Mouse (Mus musculus): ENCODE results near the gene Tbc1d1.

The Tbc1d1 gene

GRCm38 (mm10) chr5:64382451-64383057 lies 226.4 kb downstream of the Tbc1d1 start:
- peak; percentile 69 to 77 for DNase-seq (ENCODE audit: low spot score in 2 of 2)

- DNase-seq (ENCODE audit: low spot score in 2 of 2) = no peak
Observed at GRCm38 (mm10) chr5:64383215-64383614, 227.1 kb downstream of the Tbc1d1 start.

DNA sequence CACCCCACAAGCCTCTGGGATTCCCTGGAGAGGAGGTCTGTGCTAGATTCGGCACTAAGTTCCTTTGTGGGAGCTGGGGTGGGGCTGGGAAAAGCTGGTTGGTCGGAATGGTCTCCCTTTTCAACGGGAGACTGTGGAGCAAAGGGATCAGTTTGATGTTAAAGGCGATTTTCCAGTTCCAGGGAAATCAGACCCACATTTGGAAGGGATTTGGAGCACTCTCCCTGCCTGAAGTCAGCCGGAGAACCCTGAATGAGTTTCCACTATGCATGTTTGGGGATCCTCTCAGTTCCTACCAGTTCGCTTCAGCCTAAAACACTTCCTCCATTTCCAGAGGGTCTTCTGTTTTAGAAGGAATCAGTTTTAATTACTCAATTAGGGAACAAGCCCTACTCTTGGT lies 228.4 kb downstream of the Tbc1d1 start:
- DNase-seq (ENCODE audit: low spot score in 2 of 2) = no peak

DNA sequence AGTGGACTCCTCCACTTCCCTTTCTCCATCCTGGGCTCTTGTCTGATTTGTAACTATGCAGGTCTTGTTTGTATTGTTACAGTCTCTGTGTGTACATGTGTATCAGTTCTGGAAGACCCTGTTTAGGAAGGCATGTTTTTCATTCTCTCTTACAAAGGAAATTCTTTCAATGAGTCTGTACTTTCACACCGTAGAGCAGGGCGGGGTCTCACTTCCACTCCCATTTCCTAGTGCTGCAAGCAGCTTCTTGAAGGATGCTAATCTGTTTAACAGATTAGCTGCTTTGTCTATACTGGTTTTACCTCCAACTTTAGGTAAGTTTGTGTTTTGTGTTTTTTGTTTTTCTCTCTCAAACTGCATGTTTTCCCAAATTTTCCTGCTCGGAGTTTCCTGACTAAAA lies 230.9 kb downstream of the Tbc1d1 start:
- no peak for DNase-seq (ENCODE audit: low spot score in 2 of 2)

DNA sequence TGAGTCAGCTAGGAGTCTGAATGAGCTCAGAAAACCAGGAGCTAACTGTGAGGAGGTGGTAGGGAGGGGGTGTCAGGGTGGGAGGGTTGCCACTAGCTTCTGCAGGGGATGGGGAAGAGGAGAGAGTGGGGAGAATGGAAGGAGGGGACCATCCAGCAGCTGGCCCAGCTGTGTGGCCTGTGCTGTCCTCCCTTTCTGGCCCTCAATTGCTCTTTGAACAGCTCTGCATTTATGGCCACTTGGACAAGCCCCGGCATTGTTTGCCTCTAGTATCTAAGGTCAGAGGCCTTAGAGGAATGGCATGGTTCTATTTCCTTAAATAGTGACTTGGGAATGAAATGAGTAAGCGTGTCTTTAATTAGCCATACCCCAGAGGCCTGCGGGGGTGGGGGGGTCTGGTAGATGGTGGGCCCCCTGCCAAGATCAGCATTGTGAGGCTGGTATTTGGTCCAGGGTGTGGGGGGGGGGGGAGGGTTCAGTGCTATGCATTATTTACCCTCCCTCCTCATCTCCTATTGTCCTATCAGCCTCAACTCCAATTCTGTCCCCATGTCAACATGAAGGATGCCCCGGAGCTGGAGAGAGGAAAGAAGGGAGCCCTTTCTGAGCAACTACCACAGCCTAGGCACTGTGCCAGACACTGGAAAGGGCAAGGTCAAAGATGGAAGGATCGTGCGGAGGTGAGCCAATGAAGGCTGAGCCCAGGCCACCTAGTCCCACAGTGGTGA lies 233.3 kb downstream of the Tbc1d1 start:
- no peak for DNase-seq (ENCODE audit: low spot score in 2 of 2)

GRCm38 (mm10) chr5:64391346-64391745 lies 235.2 kb downstream of the Tbc1d1 start:
- no peak for DNase-seq (ENCODE audit: low spot score in 2 of 2)

DNA sequence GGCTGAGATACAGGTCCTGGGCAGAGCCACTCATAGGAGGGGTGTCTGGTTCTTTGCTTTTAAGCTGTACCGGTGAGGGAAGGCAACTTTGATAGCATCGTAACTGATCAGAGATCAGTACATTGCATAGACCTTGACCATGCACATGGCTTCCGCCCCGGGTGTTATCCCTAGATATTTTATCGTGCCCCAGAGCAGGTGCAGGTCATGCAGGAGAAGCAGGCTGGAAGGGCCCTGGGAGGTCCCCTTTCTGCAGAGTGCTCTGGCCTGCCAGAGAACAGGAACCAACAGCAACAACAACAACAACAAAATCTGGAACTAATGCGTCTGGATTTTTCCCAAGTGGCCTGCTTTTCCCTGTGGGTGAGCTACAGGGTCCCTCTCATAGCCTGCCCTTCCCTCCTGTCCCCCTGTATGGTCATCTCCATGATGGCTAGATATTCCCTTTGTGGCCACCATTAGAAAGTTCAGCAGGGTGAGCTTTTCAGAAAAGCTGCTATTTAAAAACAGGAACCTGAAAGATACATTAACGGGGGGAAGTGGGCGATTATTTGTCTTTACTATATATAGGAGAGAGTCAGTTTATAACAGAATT lies 236.4 kb downstream of the Tbc1d1 start:
- no peak for DNase-seq (ENCODE audit: low spot score in 2 of 2)

DNA sequence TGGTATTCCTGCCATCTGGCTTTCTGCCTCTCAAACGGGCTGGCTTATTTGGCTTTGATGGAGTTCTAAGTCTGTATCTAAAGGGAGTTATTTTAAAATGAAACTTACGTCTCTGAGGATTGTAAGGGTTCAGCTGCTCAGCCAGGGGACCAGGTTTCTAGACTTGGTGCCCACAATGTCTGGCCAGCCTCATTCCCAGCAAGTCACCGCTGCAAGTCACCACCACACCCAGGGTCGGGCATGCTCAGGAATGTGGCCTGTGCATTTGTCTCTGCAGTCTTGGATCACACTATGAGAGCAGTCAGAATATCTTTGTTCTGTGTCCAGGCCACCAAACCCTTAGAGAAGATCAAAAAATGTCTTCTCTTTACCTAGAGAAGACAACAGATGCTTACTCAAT lies 237.4 kb downstream of the Tbc1d1 start:
- no peak for DNase-seq (ENCODE audit: low spot score in 2 of 2)

- no peak for DNase-seq (ENCODE audit: low spot score in 2 of 2)
Observed at GRCm38 (mm10) chr5:64398155-64398554, 242.1 kb downstream of the Tbc1d1 start.

DNA sequence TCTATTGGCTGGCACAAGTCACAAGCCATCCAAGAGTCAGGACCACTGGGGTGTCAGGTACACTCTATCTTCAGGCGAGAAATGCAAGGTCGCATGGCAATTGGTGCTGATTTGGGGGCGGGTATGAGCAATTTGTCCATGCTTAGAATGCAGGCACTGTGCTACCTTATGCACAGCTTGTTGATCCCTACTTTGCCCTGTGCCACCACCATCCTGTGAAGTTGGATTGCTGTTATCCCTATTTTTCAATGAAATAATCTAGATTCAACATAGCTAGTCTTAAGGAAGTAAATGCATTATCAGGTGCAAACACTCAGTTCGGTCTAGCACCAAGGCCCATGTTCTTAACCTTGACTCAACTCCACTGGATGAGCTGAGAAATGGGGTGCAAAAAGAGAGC lies 244.6 kb downstream of the Tbc1d1 start:
- no peak for DNase-seq (ENCODE audit: low spot score in 2 of 2)
